In genomic region chr15:77834336-77835268, GRCm38 (mm10) we compare ENCODE assay signal across 7 mouse cellular contexts. TPM values are rescaled to one million over a fixed set of nuclear protein-coding genes. Genes with fewer than 3 reads are reported as not detected.
A peak's percentile ranks its signal among the peaks of the same experiment; 100 is the strongest.
DNase-seq lines count a peak whose midpoint lies in the region; ATAC-seq and TF ChIP-seq lines count a peak whose summit lies in the region.

No protein-coding gene starts in this region.

- H3K4me2 ChIP-seq in heart, postnatal 0 days (ENCODE audit: low read depth, low read length) = peak overlapping the region; percentile 93

- H3K27me3 ChIP-seq in heart, postnatal 0 days (ENCODE audit: control insufficient read depth, insufficient read depth, low read length) = no peaks in the 10 kb centered on the region

- TF ChIP-seq EP300 in heart, postnatal 0 days (IDR thresholded peaks at IDR 0.05; ENCODE audit: low read depth) = no peak

- peak; percentile 80 to 84 for DNase-seq in spleen, postnatal 36 days (ENCODE audit: low spot score in 2 of 2)
- no peak for DNase-seq in spleen, postnatal 14 days (ENCODE audit: low spot score in 2 of 2)
- no peak for DNase-seq in heart, postnatal 0 days (ENCODE audit: low spot score)
- DNase-seq in lung, postnatal 10 days = peak; percentile 61
- no peak for DNase-seq in left cerebral cortex, postnatal 4 days
- DNase-seq in layer of hippocampus, postnatal 14 days (ENCODE audit: low spot score in 2 of 2) = no peak
- DNase-seq in neural tube, embryonic 10.5 days (ENCODE audit: extremely low spot score, low spot score) = no peak

- peaks cover 80% of the 10 kb centered on the region for H3K4me1 ChIP-seq in heart, postnatal 0 days (ENCODE audit: control insufficient read depth, insufficient read depth)

- peaks cover 19% of the 10 kb centered on the region for H3K36me3 ChIP-seq in heart, postnatal 0 days (replicated peaks; ENCODE audit: control insufficient read depth, insufficient read depth, low read length)

- intact Hi-C loops in left cerebral cortex, postnatal 4 days (cut with DNase I) = no loop called here

- H3K9me3 ChIP-seq in heart, postnatal 0 days (replicated peaks; ENCODE audit: control insufficient read depth, low read length) = no peaks in the 10 kb centered on the region

- WGBS in heart, postnatal 0 days = 69% methylated on average over 15 of the region's 15 CpGs

- peak overlapping the region; percentile 96 for H3K27ac ChIP-seq in heart, postnatal 0 days (ENCODE audit: low read depth)

- H3K9ac ChIP-seq in heart, postnatal 0 days (replicated peaks; ENCODE audit: low read depth, low read length) = 0 out of 2 replicates have a peak overlapping the region, but pooled peaks have one; percentile 12

- TF ChIP-seq CTCF in heart, postnatal 0 days (IDR thresholded peaks at IDR 0.05; ENCODE audit: low read depth) = no peak

- ATAC-seq in heart, postnatal 0 days (ENCODE audit: insufficient read depth, low read depth) = no peak

- no peak overlapping the region for H3K4me3 ChIP-seq in heart, postnatal 0 days (ENCODE audit: low read depth, low read length)

RNA-seq across cellular contexts. Expression of gene Myh9, which starts 7.4 kb away (rescaled TPM):
- 62.0 and 63.6 TPM in 2 replicates for total RNA-seq in heart, postnatal 0 days (2014; rRNA removed; ENCODE audit: low replicate concordance)
- 15.7 and 17.5 TPM in 2 replicates for polyA plus RNA-seq in heart, postnatal 0 days (2015; fragmentation: Nextera tagmentation; extraction: Ambion mirVana)
- 10 to 100 TPM; 59.5 to 63.4 TPM for total RNA-seq in left cerebral cortex, postnatal 4 days (2021)
- 10 to 100 TPM; 80.9 to 86.7 TPM for total RNA-seq in layer of hippocampus, postnatal 14 days (2021)

Comparison
In these comparisons a context has a peak if more than half of its experiments do, and no peak if none do; other contexts are left out.
1. DNase-seq: peak in spleen, postnatal 36 days (2 of 2) and lung, postnatal 10 days (single experiment); none in spleen, postnatal 14 days (0 of 2), heart, postnatal 0 days (single experiment), left cerebral cortex, postnatal 4 days (single experiment), layer of hippocampus, postnatal 14 days (0 of 2) and neural tube, embryonic 10.5 days (single experiment).